Mouse (Mus musculus) megakaryocyte, embryonic 14.5 days (primary cell): ENCODE results near the gene 1700017B05Rik.

Experiments
- FLI1 ChIP-seq: IDR thresholded peaks from 2 replicates; pipeline ENCODE4 v1.6.1; 2012; ENCODE audit warnings: low read length, inconsistent platforms, mixed read lengths
- GATA1 ChIP-seq: IDR thresholded peaks from 3 replicates; pipeline ENCODE4 v1.6.1; 2012; ENCODE audit warnings: mixed read lengths, low read length, inconsistent platforms, borderline replicate concordance

DNA sequence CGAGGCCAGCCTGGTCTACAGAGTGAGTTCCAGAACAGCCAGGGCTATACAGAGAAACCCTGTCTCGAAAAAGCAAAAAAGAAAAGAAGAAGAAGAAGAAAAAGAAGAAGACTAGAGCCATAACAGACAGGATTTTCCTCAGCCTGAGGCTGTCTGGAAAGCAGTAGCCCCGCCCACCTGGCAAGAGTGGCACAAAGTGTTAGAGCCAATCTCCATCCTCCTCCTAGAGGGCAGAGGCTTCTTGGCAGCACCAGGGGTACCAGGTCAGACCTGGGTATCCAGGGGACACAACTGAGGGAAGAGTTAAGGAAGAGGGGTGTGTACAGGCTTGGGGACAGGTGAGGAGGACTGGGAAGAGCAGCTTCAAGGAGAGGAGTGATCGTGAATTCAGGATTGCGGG, 24.7 kb downstream of the 1700017B05Rik start:
- no peak for TF ChIP-seq FLI1
- no peak for TF ChIP-seq GATA1
